Mouse (Mus musculus) left cerebral cortex, adult 6 months (tissue): ENCODE data around the gene Gm10230. TPM values are rescaled to one million over a fixed set of nuclear protein-coding genes. Genes with fewer than 3 reads are reported as not detected.

Experiments used
- long read RNA-seq, 2 experiments: library from polyadenylated mRNA; unstranded; transcript quantifications; one replicate each; pipeline ENCODE4 v2.0.0; 2019 to 2020
- polyA plus RNA-seq: library from polyadenylated mRNA; unstranded; fragments of <200 nt; fragmentation: Nextera tagmentation; gene quantifications from 2 replicates; pipeline ENCODE4 v1.2.3, GENCODE M21; 2021

The Gm10230 gene
- polyA plus RNA-seq = not detected in 2 replicates
- long read RNA-seq, experiment 1 = 0 reads
- long read RNA-seq, experiment 2 = 0 reads

GRCm38 (mm10) chrX:27494782-27495181, at the start of gene Gm10230:
Gm10230 (minus strand) TSS chrX:27494882.

